Mouse (Mus musculus) layer of hippocampus, postnatal 25 days (tissue): Measurements from ENCODE around the gene Brinp1. TPM values are rescaled to one million over a fixed set of nuclear protein-coding genes. Genes with fewer than 3 reads are reported as not detected.

ENCODE experiments used
- DNase-seq, 2 experiments: peaks; one replicate each; pipeline ENCODE4 v3.0.0; 2022; ENCODE audit warnings: mixed read lengths in 2 of 2, low spot score in 1 of 2; ENCODE audit errors: extremely low spot score in 1 of 2
- total RNA-seq, 2 experiments: library from RNA; stranded (reverse); gene quantifications; 2 replicates each; pipeline ENCODE4 v1.2.3; 2021

Gene Brinp1
- total RNA-seq: 100 to 1,000 TPM; 187 to 211 TPM

DNA sequence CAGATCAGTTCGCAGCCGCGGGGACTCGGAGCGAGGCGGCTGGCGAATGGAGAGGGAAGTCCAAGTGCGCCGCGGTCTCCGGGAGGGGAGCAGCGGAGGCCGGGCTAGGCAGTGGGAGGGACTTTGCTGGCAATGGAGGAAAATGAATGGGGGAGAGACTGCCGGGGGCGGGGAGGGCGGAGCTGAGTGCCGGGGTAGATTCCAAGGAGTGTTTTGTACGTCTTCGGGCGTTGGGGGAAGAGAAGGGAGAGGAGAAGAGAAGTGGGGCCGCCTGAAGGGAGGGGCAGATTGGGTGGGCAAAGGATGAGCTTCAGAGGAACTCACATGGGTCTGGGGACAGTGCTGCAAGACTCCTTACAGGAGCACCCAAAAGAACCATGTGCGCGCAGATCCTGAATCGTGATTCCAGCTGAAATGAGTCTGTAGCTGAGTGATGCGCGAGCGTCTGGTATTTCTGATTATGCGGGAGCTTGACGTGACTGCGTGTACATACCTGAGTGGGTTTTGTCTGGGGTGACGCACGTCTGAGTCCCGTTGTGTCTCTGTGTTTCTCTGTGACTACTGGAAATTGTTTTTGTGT lies at the start of gene Brinp1:
Brinp1 (minus strand) TSS at position 76 of the 580 bp plus-strand sequence.
- DNase-seq: peak; percentile 72 to 86

- no peak for DNase-seq
Observed at GRCm38 (mm10) chr4:68957265-68957664, 3.1 kb upstream of the Brinp1 start.

- peak in 1 of 2 experiments; percentile 34 for DNase-seq
Observed at GRCm38 (mm10) chr4:68955621-68956020, 1.4 kb upstream of the Brinp1 start.

GRCm38 (mm10) chr4:68953667-68954321 lies 403 bp downstream of the Brinp1 start:
- DNase-seq: peak; percentile 21 to 32

DNA sequence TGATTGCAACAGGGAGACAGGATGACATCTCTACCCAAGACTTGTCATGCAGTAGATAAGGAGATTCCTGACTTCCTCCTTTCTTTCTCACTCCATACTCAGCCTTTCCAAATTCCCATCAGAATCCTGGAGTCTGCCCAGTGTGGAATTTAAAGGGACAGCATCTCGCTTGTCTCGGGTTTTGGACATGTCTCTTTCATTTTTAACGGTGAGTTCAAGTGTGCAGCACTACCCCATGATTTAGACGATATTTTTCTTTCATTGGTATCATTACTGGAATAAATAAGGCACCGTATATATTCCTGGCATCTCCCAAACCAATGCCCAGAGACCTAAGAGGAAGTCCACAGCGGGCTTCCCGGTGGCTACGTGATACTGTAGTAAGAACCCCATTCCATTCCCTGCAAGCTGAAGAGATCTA lies 1.1 kb downstream of the Brinp1 start:
- DNase-seq: no peak

DNA sequence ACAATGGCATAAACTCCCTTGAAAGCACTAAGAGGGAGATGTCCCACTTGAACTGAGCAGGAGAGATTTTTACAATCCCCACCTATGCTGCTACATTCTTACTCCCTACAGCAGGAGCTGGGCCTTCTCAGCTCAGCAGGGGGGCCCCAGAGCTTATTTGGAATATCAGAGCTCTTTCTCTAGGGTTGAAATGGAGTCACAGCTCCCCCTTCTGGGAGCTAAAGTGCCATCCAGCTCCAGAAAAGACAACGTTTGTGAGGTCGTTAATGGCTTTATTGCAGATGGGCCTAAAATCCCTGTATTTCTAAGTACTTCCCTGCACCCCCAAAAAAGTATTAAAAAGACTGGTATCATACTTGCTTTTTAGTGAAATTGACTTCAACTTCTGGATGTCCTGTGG lies 3.6 kb downstream of the Brinp1 start:
- DNase-seq: peak; percentile 49 to 67

- DNase-seq: no peak
Observed at GRCm38 (mm10) chr4:68942938-68943337, 11.3 kb downstream of the Brinp1 start.

GRCm38 (mm10) chr4:68930022-68930421 lies 24.2 kb downstream of the Brinp1 start:
- DNase-seq: no peak

GRCm38 (mm10) chr4:68926091-68926490 lies 28.1 kb downstream of the Brinp1 start:
- no peak for DNase-seq

- DNase-seq: no peak
Observed at GRCm38 (mm10) chr4:68922944-68923343, 31.3 kb downstream of the Brinp1 start.

DNA sequence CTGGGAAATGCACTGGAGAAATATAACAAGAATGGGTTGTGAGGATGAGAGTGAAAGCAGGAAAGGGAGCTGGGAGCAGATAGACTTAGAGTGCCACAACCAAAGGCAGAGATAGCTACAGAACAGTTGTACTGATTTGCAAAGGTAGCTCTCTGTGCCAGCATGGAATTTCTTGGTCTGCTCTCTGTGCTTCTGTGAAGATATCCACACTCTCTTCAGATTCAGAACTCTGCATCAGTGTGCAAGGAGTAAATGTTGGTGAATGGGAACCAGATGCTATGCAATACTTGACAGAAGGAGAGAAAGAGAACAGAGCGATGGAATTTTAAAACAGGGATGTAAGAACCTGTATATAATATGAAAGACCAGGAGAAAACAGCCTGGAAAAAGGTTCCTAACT lies 31.7 kb downstream of the Brinp1 start:
- no peak for DNase-seq

DNA sequence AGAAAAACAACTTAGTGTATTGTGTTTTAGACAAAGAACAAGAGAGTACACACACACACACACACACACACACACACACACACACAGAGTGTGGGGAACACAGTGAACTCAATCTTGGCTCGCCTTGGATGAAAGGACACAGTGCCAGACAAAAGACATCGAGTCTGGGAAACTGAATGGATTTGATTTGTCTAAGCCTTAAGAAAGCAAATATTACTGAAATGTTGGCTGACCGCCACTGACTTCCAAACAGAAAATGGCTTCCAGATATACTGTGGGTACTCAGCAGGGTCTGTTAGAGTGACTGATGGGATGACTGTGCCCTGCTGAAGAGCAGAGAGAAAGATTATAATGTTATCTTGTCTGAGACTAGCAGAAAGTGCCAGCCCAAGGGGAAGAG lies 34.1 kb downstream of the Brinp1 start:
- no peak for DNase-seq

DNA sequence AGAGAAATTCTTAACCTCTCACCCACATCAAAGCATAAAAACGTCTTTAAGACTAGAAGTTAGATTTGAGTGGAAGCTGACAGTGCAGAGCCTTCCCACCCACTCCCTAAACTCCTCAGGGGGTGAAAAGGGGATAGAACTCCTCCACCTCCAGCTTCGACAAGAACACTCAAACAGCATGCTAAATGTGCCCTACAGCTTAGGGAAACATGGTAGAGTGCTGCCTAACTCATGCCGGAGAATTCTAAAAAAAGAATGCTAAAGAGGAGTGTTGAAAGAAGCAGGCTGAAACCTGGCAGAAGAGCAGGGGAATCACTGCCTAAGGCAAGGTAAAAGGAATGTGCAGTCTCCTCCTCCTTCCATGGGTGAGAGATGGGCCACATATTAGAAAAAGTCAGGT lies 43.3 kb downstream of the Brinp1 start:
- DNase-seq: no peak

DNA sequence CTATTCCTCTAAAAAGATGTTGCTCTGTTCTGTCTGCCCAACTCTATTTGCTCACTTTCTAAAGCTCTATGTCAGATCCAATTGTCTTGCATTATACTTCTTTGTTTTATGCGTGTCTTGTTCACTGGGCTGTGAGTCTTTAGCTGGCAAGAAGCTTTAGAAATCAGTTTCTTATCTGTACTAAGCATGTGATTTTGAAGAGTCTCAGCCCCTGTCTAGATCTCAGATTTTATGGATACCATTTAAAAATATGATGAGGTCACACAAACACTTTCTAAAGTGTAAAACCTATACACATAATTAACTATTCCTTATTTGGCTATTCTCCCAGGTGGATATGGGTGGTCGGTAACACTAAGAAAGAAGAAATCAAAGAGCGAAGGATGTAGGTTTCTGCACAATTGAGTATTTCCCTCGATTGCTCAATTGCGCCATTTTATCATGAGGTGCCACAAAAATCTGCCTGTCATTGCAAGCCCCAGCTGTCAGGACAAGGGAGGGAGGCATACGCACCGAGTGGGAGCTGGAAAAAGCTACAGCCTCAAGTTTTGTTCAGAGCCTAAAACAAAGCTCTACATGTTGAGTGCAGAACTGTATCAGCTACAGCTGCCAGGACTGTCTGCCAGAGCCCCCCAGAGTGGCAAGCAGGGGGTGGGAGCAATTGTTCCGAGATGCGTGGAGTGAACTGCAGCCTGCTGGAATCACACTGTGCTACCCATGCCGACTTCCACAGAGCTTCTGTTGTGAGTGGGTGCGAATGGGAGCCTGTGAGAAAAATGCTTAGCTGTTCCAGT lies 47.6 kb downstream of the Brinp1 start:
- DNase-seq: peak; percentile 42 to 47

- no peak for DNase-seq
Observed at GRCm38 (mm10) chr4:68890526-68890925, 63.7 kb downstream of the Brinp1 start.

DNA sequence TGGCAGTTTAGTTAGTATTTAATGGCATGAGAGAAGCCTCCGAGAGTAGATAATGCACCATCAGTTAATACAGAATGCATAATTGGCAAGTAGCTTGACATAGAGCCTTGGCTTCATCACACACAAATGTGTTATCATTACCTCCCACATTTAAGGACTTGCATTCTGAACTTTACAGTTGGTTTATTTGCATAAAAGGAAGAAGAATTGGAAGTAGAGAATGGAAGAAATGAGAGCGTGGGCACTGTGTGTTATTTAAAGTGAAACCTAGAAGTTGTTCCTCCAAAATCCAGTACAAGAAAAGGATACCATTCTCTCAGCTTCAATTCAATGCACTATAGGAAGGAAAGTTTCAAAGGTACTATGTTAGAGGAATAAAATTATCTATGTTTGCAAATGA lies 67.9 kb downstream of the Brinp1 start:
- DNase-seq: no peak

DNA sequence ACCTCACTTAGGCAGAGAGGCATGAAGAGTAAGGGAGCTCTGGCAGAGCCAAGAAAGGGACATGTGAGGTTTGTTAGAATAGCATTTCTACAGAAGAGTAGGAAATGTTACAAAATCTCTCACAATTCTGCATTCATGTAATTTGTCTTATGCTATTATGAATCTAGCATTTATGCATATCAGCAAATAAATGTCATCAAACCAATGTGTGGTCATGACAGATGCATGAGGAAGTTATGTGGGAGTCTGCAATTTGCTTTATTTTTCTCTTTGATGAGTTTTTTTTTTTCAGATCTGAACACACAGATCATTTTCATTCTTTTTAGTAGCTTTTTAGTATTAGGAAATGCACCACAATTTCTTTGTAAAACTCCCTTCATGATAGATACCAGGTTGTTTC lies 82.2 kb downstream of the Brinp1 start:
- no peak for DNase-seq

DNA sequence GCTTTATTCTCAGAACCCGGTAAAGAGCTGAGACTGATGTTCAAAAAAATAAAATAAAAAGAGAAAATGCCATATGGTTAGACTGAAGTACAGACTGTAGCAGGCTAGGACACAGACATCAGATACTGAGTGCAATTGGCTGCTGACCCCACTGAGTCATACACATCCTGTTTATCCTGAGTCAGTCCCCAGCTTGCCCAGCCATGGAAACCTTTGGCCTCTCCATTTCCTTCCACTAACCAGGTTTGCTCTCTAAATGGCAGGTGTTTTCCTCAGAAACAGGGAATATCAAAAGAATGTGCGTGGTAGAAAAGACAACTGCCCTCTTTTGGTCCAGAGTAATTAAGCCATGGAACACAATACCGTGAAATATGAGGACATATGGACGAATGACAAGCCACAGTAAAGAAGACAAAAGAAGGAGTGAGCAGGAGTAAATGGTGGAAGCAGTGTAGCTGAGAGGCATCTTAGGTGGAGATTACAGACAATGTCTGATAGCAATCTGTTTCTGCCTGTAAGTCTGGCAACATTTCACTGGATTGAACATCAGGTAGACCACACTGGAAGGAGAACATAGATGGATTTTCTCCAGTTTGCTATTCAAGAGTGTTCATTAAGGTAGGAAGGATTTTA lies 88.9 kb downstream of the Brinp1 start:
- DNase-seq: no peak

- DNase-seq: no peak
Observed at GRCm38 (mm10) chr4:68864668-68865067, 89.5 kb downstream of the Brinp1 start.

DNA sequence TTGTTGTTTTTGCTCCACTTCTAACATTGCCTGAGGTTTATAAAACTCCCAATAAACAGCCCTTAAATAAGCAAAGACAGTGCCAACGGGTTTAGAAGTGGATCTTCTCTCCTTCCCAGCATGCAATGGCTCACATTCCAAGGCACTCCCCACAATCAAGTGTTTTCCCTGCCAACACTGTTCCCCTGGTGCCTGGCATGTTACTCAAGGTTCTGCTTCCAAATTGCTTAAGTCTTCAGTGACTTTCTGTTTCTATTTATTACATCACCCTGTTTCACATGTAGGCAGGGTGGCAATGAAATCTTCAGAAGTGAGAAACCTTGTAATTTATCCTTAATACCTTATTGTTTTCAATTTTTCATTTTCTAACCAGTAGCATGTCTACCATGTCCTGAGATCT lies 97.3 kb downstream of the Brinp1 start:
- DNase-seq: no peak

DNA sequence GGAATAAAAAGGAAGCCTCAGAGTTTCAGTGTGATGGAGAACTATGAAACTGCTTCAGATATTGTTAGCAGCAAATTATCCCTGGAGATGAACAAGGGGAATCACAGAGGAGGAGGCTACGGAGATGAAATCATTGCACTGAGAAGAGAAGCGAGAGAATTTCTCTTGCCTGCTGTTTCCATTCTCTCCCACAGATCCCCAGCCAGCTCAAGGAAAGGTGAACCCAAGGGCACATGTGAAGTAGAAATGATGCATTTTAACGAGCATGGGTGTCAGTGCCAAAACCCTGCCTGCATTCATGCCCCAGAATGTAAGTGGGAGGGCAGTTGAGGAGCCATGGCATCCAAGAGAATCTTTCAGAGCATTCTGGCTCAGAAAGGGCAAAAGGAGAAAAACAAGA lies 104.5 kb downstream of the Brinp1 start:
- no peak for DNase-seq
